Mouse (Mus musculus): ENCODE measurements at regions not wholly inside any gene's neighbourhood (a gene's known extent, or its start where the extent isn't known, plus 50 kb on each side); places are given as distances from the start of the nearest gene placed in this dataset.

GRCm38 (mm10) chr13:52702201-52702611, 119.2 kb downstream of the Syk start:
- ATAC-seq (ENCODE audit: insufficient read depth, low FRiP score, low TSS enrichment) = no peak
- DNase-seq (ENCODE audit: low spot score) = peak; percentile 28
- H3K4me2 ChIP-seq (ENCODE audit: low read depth) = no peak overlapping the region
- no peaks in the 10 kb centered on the region for H3K9me3 ChIP-seq (ENCODE audit: control insufficient read depth, low read length)
- no peak overlapping the region for H3K9ac ChIP-seq (ENCODE audit: low read length)
- WGBS = 45% methylated on average over 15 of the region's 15 CpGs
- H3K36me3 ChIP-seq (ENCODE audit: control insufficient read depth, insufficient read depth, low read length) = no peaks in the 10 kb centered on the region
- H3K27ac ChIP-seq (ENCODE audit: low read depth, low read length) = no peak overlapping the region
- H3K27me3 ChIP-seq (ENCODE audit: control insufficient read depth, insufficient read depth, low read length) = no peaks in the 10 kb centered on the region
- no peaks in the 10 kb centered on the region for H3K4me1 ChIP-seq (ENCODE audit: control insufficient read depth, insufficient read depth, low read length)
- no peak overlapping the region for H3K4me3 ChIP-seq (ENCODE audit: low read depth, low read length)

- no peaks in the 10 kb centered on the region for H3K9me3 ChIP-seq (ENCODE audit: control insufficient read depth, low read length)
- H3K4me3 ChIP-seq (ENCODE audit: low read depth, low read length) = no peak overlapping the region
- ATAC-seq (ENCODE audit: insufficient read depth, low FRiP score, low TSS enrichment) (no peak), DNase-seq (ENCODE audit: low spot score) (peak; percentile 25)
- no peak overlapping the region for H3K27ac ChIP-seq (ENCODE audit: low read depth, low read length)
- H3K36me3 ChIP-seq (ENCODE audit: control insufficient read depth, insufficient read depth, low read length) = no peaks in the 10 kb centered on the region
- H3K27me3 ChIP-seq (ENCODE audit: control insufficient read depth, insufficient read depth, low read length) = no peaks in the 10 kb centered on the region
- H3K9ac ChIP-seq (ENCODE audit: low read length) = no peak overlapping the region
- H3K4me1 ChIP-seq (ENCODE audit: control insufficient read depth, insufficient read depth, low read length) = no peaks in the 10 kb centered on the region
- 49% methylated on average over 12 of the region's 12 CpGs for WGBS
- no peak overlapping the region for H3K4me2 ChIP-seq (ENCODE audit: low read depth)
Observed at GRCm38 (mm10) chr13:52703401-52704164, 120.6 kb downstream of the Syk start.

GRCm38 (mm10) chr13:52704673-52705072, 121.7 kb downstream of the Syk start:
- WGBS = 82% methylated on average over 3 of the region's 3 CpGs
- Histone ChIP-seq H3K4me3 (ENCODE audit: low read depth, low read length) (no peak overlapping the region), H3K27me3 (ENCODE audit: control insufficient read depth, insufficient read depth, low read length) (no peaks in the 10 kb centered on the region), H3K4me1 (ENCODE audit: control insufficient read depth, insufficient read depth, low read length) (no peaks in the 10 kb centered on the region), H3K4me2 (ENCODE audit: low read depth) (no peak overlapping the region), H3K36me3 (ENCODE audit: control insufficient read depth, insufficient read depth, low read length) (no peaks in the 10 kb centered on the region), H3K27ac (ENCODE audit: low read depth, low read length) (no peak overlapping the region), H3K9me3 (ENCODE audit: control insufficient read depth, low read length) (no peaks in the 10 kb centered on the region), H3K9ac (ENCODE audit: low read length) (no peak overlapping the region)
- no peak for ATAC-seq (ENCODE audit: insufficient read depth, low FRiP score, low TSS enrichment)
- DNase-seq (ENCODE audit: low spot score) = no peak

- DNase-seq (ENCODE audit: low spot score) (no peak), ATAC-seq (ENCODE audit: insufficient read depth, low FRiP score, low TSS enrichment) (no peak)
- 54% methylated on average over 5 of the region's 5 CpGs for WGBS
- no peak overlapping the region for H3K27ac ChIP-seq (ENCODE audit: low read depth, low read length)
- H3K9ac ChIP-seq (ENCODE audit: low read length) = no peak overlapping the region
- H3K4me1 ChIP-seq (ENCODE audit: control insufficient read depth, insufficient read depth, low read length) = no peaks in the 10 kb centered on the region
- no peaks in the 10 kb centered on the region for H3K9me3 ChIP-seq (ENCODE audit: control insufficient read depth, low read length)
- no peak overlapping the region for H3K4me3 ChIP-seq (ENCODE audit: low read depth, low read length)
- no peak overlapping the region for H3K4me2 ChIP-seq (ENCODE audit: low read depth)
- no peaks in the 10 kb centered on the region for H3K36me3 ChIP-seq (ENCODE audit: control insufficient read depth, insufficient read depth, low read length)
- no peaks in the 10 kb centered on the region for H3K27me3 ChIP-seq (ENCODE audit: control insufficient read depth, insufficient read depth, low read length)
Observed at GRCm38 (mm10) chr13:52709580-52709979, 126.6 kb downstream of the Syk start.

GRCm38 (mm10) chr13:52711713-52712369, 128.9 kb downstream of the Syk start:
- no peak overlapping the region for H3K4me2 ChIP-seq (ENCODE audit: low read depth)
- DNase-seq (ENCODE audit: low spot score) (peak; percentile 80), ATAC-seq (ENCODE audit: insufficient read depth, low FRiP score, low TSS enrichment) (no peak)
- no peak overlapping the region for H3K4me3 ChIP-seq (ENCODE audit: low read depth, low read length)
- H3K9me3 ChIP-seq (ENCODE audit: control insufficient read depth, low read length) = no peaks in the 10 kb centered on the region
- no peaks in the 10 kb centered on the region for H3K27me3 ChIP-seq (ENCODE audit: control insufficient read depth, insufficient read depth, low read length)
- H3K27ac ChIP-seq (ENCODE audit: low read depth, low read length) = no peak overlapping the region
- H3K9ac ChIP-seq (ENCODE audit: low read length) = no peak overlapping the region
- 41% methylated on average over 9 of the region's 9 CpGs for WGBS
- no peaks in the 10 kb centered on the region for H3K4me1 ChIP-seq (ENCODE audit: control insufficient read depth, insufficient read depth, low read length)
- H3K36me3 ChIP-seq (ENCODE audit: control insufficient read depth, insufficient read depth, low read length) = no peaks in the 10 kb centered on the region

- no peaks in the 10 kb centered on the region for H3K36me3 ChIP-seq (ENCODE audit: control insufficient read depth, insufficient read depth, low read length)
- ATAC-seq (ENCODE audit: insufficient read depth, low FRiP score, low TSS enrichment) = no peak
- H3K4me1 ChIP-seq (ENCODE audit: control insufficient read depth, insufficient read depth, low read length) = no peaks in the 10 kb centered on the region
- H3K9ac ChIP-seq (ENCODE audit: low read length) = no peak overlapping the region
- no peak for DNase-seq (ENCODE audit: low spot score)
- H3K4me2 ChIP-seq (ENCODE audit: low read depth) = no peak overlapping the region
- no peak overlapping the region for H3K27ac ChIP-seq (ENCODE audit: low read depth, low read length)
- no peaks in the 10 kb centered on the region for H3K27me3 ChIP-seq (ENCODE audit: control insufficient read depth, insufficient read depth, low read length)
- H3K4me3 ChIP-seq (ENCODE audit: low read depth, low read length) = no peak overlapping the region
- no peaks in the 10 kb centered on the region for H3K9me3 ChIP-seq (ENCODE audit: control insufficient read depth, low read length)
- 92% methylated on average over 6 of the region's 6 CpGs for WGBS
Observed at GRCm38 (mm10) chr13:52721463-52721862, 138.5 kb downstream of the Syk start.

GRCm38 (mm10) chr13:52722718-52723117, 139.7 kb downstream of the Syk start:
- DNase-seq (ENCODE audit: low spot score) (no peak), ATAC-seq (ENCODE audit: insufficient read depth, low FRiP score, low TSS enrichment) (no peak)
- Histone ChIP-seq H3K9me3 (ENCODE audit: control insufficient read depth, low read length) (no peaks in the 10 kb centered on the region), H3K4me2 (ENCODE audit: low read depth) (no peak overlapping the region), H3K4me3 (ENCODE audit: low read depth, low read length) (no peak overlapping the region), H3K9ac (ENCODE audit: low read length) (no peak overlapping the region), H3K27ac (ENCODE audit: low read depth, low read length) (no peak overlapping the region), H3K36me3 (ENCODE audit: control insufficient read depth, insufficient read depth, low read length) (no peaks in the 10 kb centered on the region), H3K4me1 (ENCODE audit: control insufficient read depth, insufficient read depth, low read length) (no peaks in the 10 kb centered on the region), H3K27me3 (ENCODE audit: control insufficient read depth, insufficient read depth, low read length) (no peaks in the 10 kb centered on the region)
- whole genome bisulfite sequencing = 84% methylated on average over 3 of the region's 3 CpGs

GRCm38 (mm10) chr13:52726043-52726442, 143.1 kb downstream of the Syk start:
- DNase-seq (ENCODE audit: low spot score) (no peak), ATAC-seq (ENCODE audit: insufficient read depth, low FRiP score, low TSS enrichment) (no peak)
- Histone ChIP-seq H3K4me1 (ENCODE audit: control insufficient read depth, insufficient read depth, low read length) (no peaks in the 10 kb centered on the region), H3K27ac (ENCODE audit: low read depth, low read length) (no peak overlapping the region), H3K27me3 (ENCODE audit: control insufficient read depth, insufficient read depth, low read length) (no peaks in the 10 kb centered on the region), H3K4me3 (ENCODE audit: low read depth, low read length) (no peak overlapping the region), H3K9ac (ENCODE audit: low read length) (no peak overlapping the region), H3K36me3 (ENCODE audit: control insufficient read depth, insufficient read depth, low read length) (no peaks in the 10 kb centered on the region), H3K9me3 (ENCODE audit: control insufficient read depth, low read length) (no peaks in the 10 kb centered on the region), H3K4me2 (ENCODE audit: low read depth) (no peak overlapping the region)
- 63% methylated on average over 10 of the region's 10 CpGs for WGBS

- Histone ChIP-seq H3K4me2 (ENCODE audit: low read depth) (no peak overlapping the region), H3K9ac (ENCODE audit: low read length) (no peak overlapping the region), H3K27ac (ENCODE audit: low read depth, low read length) (no peak overlapping the region), H3K36me3 (ENCODE audit: control insufficient read depth, insufficient read depth, low read length) (no peaks in the 10 kb centered on the region), H3K4me3 (ENCODE audit: low read depth, low read length) (no peak overlapping the region), H3K9me3 (ENCODE audit: control insufficient read depth, low read length) (no peaks in the 10 kb centered on the region), H3K4me1 (ENCODE audit: control insufficient read depth, insufficient read depth, low read length) (no peaks in the 10 kb centered on the region), H3K27me3 (ENCODE audit: control insufficient read depth, insufficient read depth, low read length) (no peaks in the 10 kb centered on the region)
- WGBS = 69% methylated on average over 3 of the region's 3 CpGs
- ATAC-seq (ENCODE audit: insufficient read depth, low FRiP score, low TSS enrichment) = no peak
- no peak for DNase-seq (ENCODE audit: low spot score)
Observed at GRCm38 (mm10) chr13:52726525-52726924, 143.6 kb downstream of the Syk start.

All from neural tube, embryonic 11.5 days (tissue).